Mouse (Mus musculus): ENCODE data around the gene Iglon5. TPM values are rescaled to one million over a fixed set of nuclear protein-coding genes. Genes with fewer than 3 reads are reported as not detected.

The Iglon5 gene
- polyA plus RNA-seq, 1 experiment: not detected

GRCm38 (mm10) chr7:43452609-43453008 is 37.3 kb downstream of the Iglon5 start:
- Histone ChIP-seq H3K9me3 (no peaks in the 10 kb centered on the region), H3K27me3 (replicated peaks) (no peaks in the 10 kb centered on the region), H3K4me3 (replicated peaks) (no peak overlapping the region), H3K36me3 (replicated peaks; ENCODE audit: low read length) (peaks cover 97% of the 10 kb centered on the region), H3K4me1 (peaks cover 59% of the 10 kb centered on the region)
- no peak for TF ChIP-seq GATA1 (IDR thresholded peaks at IDR 0.05; ENCODE audit: borderline replicate concordance, low read length)
- no peak for TF ChIP-seq FLI1 (IDR thresholded peaks at IDR 0.05; ENCODE audit: low read length)

GRCm38 (mm10) chr7:43451726-43452125 is 38.1 kb downstream of the Iglon5 start:
- H3K4me1 ChIP-seq: peaks cover 68% of the 10 kb centered on the region
- peaks cover 96% of the 10 kb centered on the region for H3K36me3 ChIP-seq (replicated peaks; ENCODE audit: low read length)
- no peaks in the 10 kb centered on the region for H3K27me3 ChIP-seq (replicated peaks)
- no peaks in the 10 kb centered on the region for H3K9me3 ChIP-seq
- H3K4me3 ChIP-seq (replicated peaks): no peak overlapping the region
- TF ChIP-seq FLI1 (IDR thresholded peaks at IDR 0.05; ENCODE audit: low read length) (no peak), GATA1 (IDR thresholded peaks at IDR 0.05; ENCODE audit: borderline replicate concordance, low read length) (no peak)

GRCm38 (mm10) chr7:43449811-43450210 is 40.1 kb downstream of the Iglon5 start:
- H3K4me3 ChIP-seq (replicated peaks): no peak overlapping the region
- peaks cover 89% of the 10 kb centered on the region for H3K36me3 ChIP-seq (replicated peaks; ENCODE audit: low read length)
- TF ChIP-seq FLI1 (IDR thresholded peaks at IDR 0.05; ENCODE audit: low read length) (no peak), GATA1 (IDR thresholded peaks at IDR 0.05; ENCODE audit: borderline replicate concordance, low read length) (no peak)
- H3K9me3 ChIP-seq: no peaks in the 10 kb centered on the region
- H3K4me1 ChIP-seq: peaks cover 87% of the 10 kb centered on the region
- no peaks in the 10 kb centered on the region for H3K27me3 ChIP-seq (replicated peaks)

- H3K36me3 ChIP-seq (replicated peaks; ENCODE audit: low read length): peaks cover 73% of the 10 kb centered on the region
- H3K27me3 ChIP-seq (replicated peaks): no peaks in the 10 kb centered on the region
- TF ChIP-seq GATA1 (IDR thresholded peaks at IDR 0.05; ENCODE audit: borderline replicate concordance, low read length) (no peak), FLI1 (IDR thresholded peaks at IDR 0.05; ENCODE audit: low read length) (no peak)
- peaks cover 90% of the 10 kb centered on the region for H3K4me1 ChIP-seq
- peak overlapping the region; percentile 59 for H3K4me3 ChIP-seq (replicated peaks)
- no peaks in the 10 kb centered on the region for H3K9me3 ChIP-seq
Observed at GRCm38 (mm10) chr7:43448246-43448645, 41.6 kb downstream of the Iglon5 start.

- no peak overlapping the region for H3K4me3 ChIP-seq (replicated peaks)
- no peaks in the 10 kb centered on the region for H3K9me3 ChIP-seq
- H3K27me3 ChIP-seq (replicated peaks): no peaks in the 10 kb centered on the region
- H3K36me3 ChIP-seq (replicated peaks; ENCODE audit: low read length): peaks cover 69% of the 10 kb centered on the region
- TF ChIP-seq FLI1 (IDR thresholded peaks at IDR 0.05; ENCODE audit: low read length) (no peak), GATA1 (IDR thresholded peaks at IDR 0.05; ENCODE audit: borderline replicate concordance, low read length) (no peak)
- H3K4me1 ChIP-seq: peaks cover 89% of the 10 kb centered on the region
Observed at GRCm38 (mm10) chr7:43447801-43448200, 42.1 kb downstream of the Iglon5 start.

- no peaks in the 10 kb centered on the region for H3K27me3 ChIP-seq (replicated peaks)
- peak within 1 kb of the TSS; percentile 92 for H3K4me3 ChIP-seq (replicated peaks)
- H3K9me3 ChIP-seq: no peaks in the 10 kb centered on the region
- TF ChIP-seq FLI1 (IDR thresholded peaks at IDR 0.05; ENCODE audit: low read length) (no peak), GATA1 (IDR thresholded peaks at IDR 0.05; ENCODE audit: borderline replicate concordance, low read length) (0 out of 3 replicates have a peak, but pooled peaks have one; percentile 32)
- H3K36me3 ChIP-seq (replicated peaks; ENCODE audit: low read length): peaks cover 33% of the 10 kb centered on the region
- H3K4me1 ChIP-seq: peaks cover 92% of the 10 kb centered on the region
Observed at GRCm38 (mm10) chr7:43443917-43444293, 46.0 kb downstream of the Iglon5 start, which contains the start of the genes Etfb and Gm45233. Gene Etfb (plus strand): TSS chr7:43444083. Gene Gm45233 (plus strand): TSS chr7:43444128.

GRCm38 (mm10) chr7:43443126-43443916 is 46.6 kb downstream of the Iglon5 start:
- TF ChIP-seq GATA1 (IDR thresholded peaks at IDR 0.05; ENCODE audit: borderline replicate concordance, low read length) (no peak), FLI1 (IDR thresholded peaks at IDR 0.05; ENCODE audit: low read length) (no peak)
- H3K27me3 ChIP-seq (replicated peaks): no peaks in the 10 kb centered on the region
- peaks cover 92% of the 10 kb centered on the region for H3K4me1 ChIP-seq
- peak overlapping the region; percentile 92 for H3K4me3 ChIP-seq (replicated peaks)
- H3K9me3 ChIP-seq: no peaks in the 10 kb centered on the region
- H3K36me3 ChIP-seq (replicated peaks; ENCODE audit: low read length): peaks cover 27% of the 10 kb centered on the region

GRCm38 (mm10) chr7:43442684-43443083 is 47.2 kb downstream of the Iglon5 start:
- H3K36me3 ChIP-seq (replicated peaks; ENCODE audit: low read length): peaks cover 21% of the 10 kb centered on the region
- H3K27me3 ChIP-seq (replicated peaks): no peaks in the 10 kb centered on the region
- peak overlapping the region; percentile 92 for H3K4me3 ChIP-seq (replicated peaks)
- TF ChIP-seq FLI1 (IDR thresholded peaks at IDR 0.05; ENCODE audit: low read length): no peak
- TF ChIP-seq GATA1 (IDR thresholded peaks at IDR 0.05; ENCODE audit: borderline replicate concordance, low read length): no peak; the same call in 2 of the 3 replicates
- peaks cover 92% of the 10 kb centered on the region for H3K4me1 ChIP-seq
- H3K9me3 ChIP-seq: no peaks in the 10 kb centered on the region

- Histone ChIP-seq H3K4me1 (peaks cover 92% of the 10 kb centered on the region), H3K4me3 (replicated peaks) (peak overlapping the region; percentile 74), H3K27me3 (replicated peaks) (no peaks in the 10 kb centered on the region), H3K9me3 (no peaks in the 10 kb centered on the region), H3K36me3 (replicated peaks; ENCODE audit: low read length) (peaks cover 6% of the 10 kb centered on the region)
- no peak for TF ChIP-seq FLI1 (IDR thresholded peaks at IDR 0.05; ENCODE audit: low read length)
- no peak for TF ChIP-seq GATA1 (IDR thresholded peaks at IDR 0.05; ENCODE audit: borderline replicate concordance, low read length)
Observed at GRCm38 (mm10) chr7:43441071-43441470, 48.8 kb downstream of the Iglon5 start.

- Histone ChIP-seq H3K9me3 (no peaks in the 10 kb centered on the region), H3K4me1 (peaks cover 92% of the 10 kb centered on the region), H3K4me3 (replicated peaks) (peak within 1 kb of the TSS; percentile 74), H3K36me3 (replicated peaks; ENCODE audit: low read length) (no peaks in the 10 kb centered on the region), H3K27me3 (replicated peaks) (no peaks in the 10 kb centered on the region)
- TF ChIP-seq GATA1 (IDR thresholded peaks at IDR 0.05; ENCODE audit: borderline replicate concordance, low read length) (no peak), FLI1 (IDR thresholded peaks at IDR 0.05; ENCODE audit: low read length) (no peak)
Observed at GRCm38 (mm10) chr7:43440482-43440881, 49.4 kb downstream of the Iglon5 start, which contains the start of gene Cldnd2. Gene Cldnd2 (plus strand): TSS chr7:43440782.
